Mouse (Mus musculus) liver, postnatal 0 days (tissue): ENCODE measurements around the gene Ccdc73. TPM values are rescaled to one million over a fixed set of nuclear protein-coding genes. Genes with fewer than 3 reads are reported as not detected.

ENCODE experiments used
- ATAC-seq: fragments of 200-750 bp; cut with Nextera tagmentation; 2 replicates; pipeline ENCODE4 v1.8.0; 2017; ENCODE audit warnings: mild to moderate bottlenecking, moderate library complexity
- DNase-seq: peaks from one replicate; pipeline ENCODE4 v3.0.0-alpha.2; 2016
- H3K27ac ChIP-seq: fragments of 300-500 bp; sonication (generic); 2 replicates; pipeline ENCODE4 v1.5.1; 2014; ENCODE audit warnings: antibody characterized with exemption, moderate library complexity, mild to moderate bottlenecking, low read depth
- H3K27me3 ChIP-seq: fragments of 300-500 bp; sonication (generic); 2 replicates; pipeline ENCODE4 v1.6.1; 2014; ENCODE audit warnings: low read length, control low read depth, mixed read lengths; ENCODE audit not compliant: insufficient read depth
- H3K36me3 ChIP-seq: fragments of 300-500 bp; sonication (generic); replicated peaks from 2 replicates; pipeline ENCODE4 v1.6.1; 2014; ENCODE audit warnings: mild to moderate bottlenecking, control low read depth, low read length, moderate library complexity, mixed read lengths; ENCODE audit not compliant: insufficient read depth
- H3K4me1 ChIP-seq: fragments of 300-500 bp; sonication (generic); 2 replicates; pipeline ENCODE4 v1.6.1; 2014; ENCODE audit warnings: antibody characterized with exemption, mild to moderate bottlenecking, control low read depth; ENCODE audit not compliant: insufficient read depth
- H3K4me2 ChIP-seq: fragments of 300-500 bp; sonication (generic); 2 replicates; pipeline ENCODE4 v1.6.1; 2014; ENCODE audit warnings: low read depth, mild to moderate bottlenecking, low read length, moderate library complexity, mixed read lengths
- H3K4me3 ChIP-seq: fragments of 300-500 bp; sonication (generic); 2 replicates; pipeline ENCODE4 v1.5.1; 2014; ENCODE audit warnings: low read depth, low read length
- H3K9ac ChIP-seq: fragments of 300-500 bp; sonication (generic); replicated peaks from 2 replicates; pipeline ENCODE4 v1.6.1; 2014; ENCODE audit warnings: mild to moderate bottlenecking, moderate library complexity
- H3K9me3 ChIP-seq: fragments of 300-500 bp; sonication (generic); 2 replicates; pipeline ENCODE4 v1.6.1; 2016; ENCODE audit warnings: mild to moderate bottlenecking, control low read depth, low read length, mixed read lengths
- CTCF ChIP-seq: sonication (generic); IDR thresholded peaks from 2 replicates; pipeline ENCODE4 v1.5.1; 2016; ENCODE audit warnings: antibody characterized with exemption, low read depth
- EP300 ChIP-seq: IDR thresholded peaks from 2 replicates; pipeline ENCODE4 v1.6.1; 2016; ENCODE audit warnings: antibody characterized with exemption, low read depth, mild to moderate bottlenecking
- WGBS: fragments of 180-500 bp; shearing (Covaris S2); extraction: QIAGEN DNeasy Blood & Tissue Kit; methylation state at CpG from one replicate; pipeline ENCODE4 v1.1.7; 2014; ENCODE audit not compliant: insufficient replicate concordance; 5-methylcytosine and 5-hydroxymethylcytosine counted together
- polyA plus RNA-seq: library from polyadenylated mRNA; unstranded; fragments of >200 nt; fragmentation: Nextera tagmentation; extraction: Ambion mirVana; gene quantifications from 2 replicates; pipeline ENCODE4 v1.2.1, GENCODE M21; 2015

The Ccdc73 gene
- polyA plus RNA-seq, 1 experiment from 2014 or later, result 7.9 TPM

GRCm38 (mm10) chr2:105026950-105027695 is 159.5 kb downstream of the Ccdc73 start:
- DNase-seq, result no peak
- WGBS, result 76% methylated on average over 22 of the region's 22 CpGs
- ATAC-seq, result no peak

GRCm38 (mm10) chr2:105028806-105029205 is 161.2 kb downstream of the Ccdc73 start:
- ATAC-seq (no peak), DNase-seq (no peak)
- H3K4me3 ChIP-seq, result no peak overlapping the region
- no peaks in the 10 kb centered on the region; the same call in 1 of the 2 replicates for H3K4me1 ChIP-seq
- 50% methylated on average over 5 of the region's 5 CpGs for WGBS
- no peaks in the 10 kb centered on the region for H3K36me3 ChIP-seq
- no peaks in the 10 kb centered on the region for H3K27me3 ChIP-seq
- no peaks in the 10 kb centered on the region for H3K9me3 ChIP-seq
- H3K4me2 ChIP-seq, result no peak overlapping the region
- no peak for TF ChIP-seq CTCF
- no peak for TF ChIP-seq EP300
- H3K9ac ChIP-seq, result no peak overlapping the region
- no peak overlapping the region for H3K27ac ChIP-seq

More at GRCm38 (mm10) chr2:105026950-105027695, 159.5 kb downstream of the Ccdc73 start:
- no peaks in the 10 kb centered on the region; the same call in 1 of the 2 replicates for H3K4me1 ChIP-seq
- no peak overlapping the region for H3K9ac ChIP-seq
- H3K27ac ChIP-seq, result no peak overlapping the region
- H3K27me3 ChIP-seq, result no peaks in the 10 kb centered on the region
- H3K9me3 ChIP-seq, result no peaks in the 10 kb centered on the region
- no peak for TF ChIP-seq EP300
- no peak for TF ChIP-seq CTCF
- no peak overlapping the region for H3K4me3 ChIP-seq
- H3K4me2 ChIP-seq, result no peak overlapping the region
- H3K36me3 ChIP-seq, result no peaks in the 10 kb centered on the region

- ATAC-seq, result no peak
- no peaks in the 10 kb centered on the region for H3K9me3 ChIP-seq
- no peak overlapping the region for H3K9ac ChIP-seq
- H3K36me3 ChIP-seq, result no peaks in the 10 kb centered on the region
- WGBS, result 78% methylated on average over 5 of the region's 5 CpGs
- no peaks in the 10 kb centered on the region for H3K27me3 ChIP-seq
- H3K27ac ChIP-seq, result no peak overlapping the region
- H3K4me1 ChIP-seq, result no peaks in the 10 kb centered on the region
- H3K4me2 ChIP-seq, result no peak overlapping the region
- no peak overlapping the region for H3K4me3 ChIP-seq
- TF ChIP-seq CTCF (no peak), EP300 (no peak)
- no peak for DNase-seq
These were observed 162.9 kb downstream of the Ccdc73 start for GRCm38 (mm10) chr2:105030505-105030904.

DNA sequence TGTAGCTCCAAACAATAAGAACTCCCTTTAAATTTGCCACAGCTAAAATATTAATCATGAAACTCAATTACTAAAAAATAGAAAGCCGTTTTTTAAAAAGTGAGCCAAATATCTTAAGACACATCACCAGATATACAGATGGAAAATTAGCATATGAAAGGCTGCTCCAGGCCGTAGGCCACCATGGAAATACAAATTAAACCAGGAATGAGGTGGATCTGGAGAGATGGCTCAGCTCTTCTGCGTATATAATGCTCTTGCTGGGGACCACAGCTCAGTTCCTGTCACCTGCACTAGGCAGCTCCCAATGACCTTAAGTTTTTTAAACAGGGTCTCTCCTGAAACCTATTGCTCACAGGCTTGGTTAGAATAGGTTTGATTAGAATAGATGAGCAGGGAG is 166.5 kb downstream of the Ccdc73 start:
- 70% methylated on average over 3 of the region's 3 CpGs for WGBS
- H3K4me2 ChIP-seq, result no peak overlapping the region
- no peaks in the 10 kb centered on the region for H3K4me1 ChIP-seq
- DNase-seq (no peak), ATAC-seq (no peak)
- no peaks in the 10 kb centered on the region for H3K36me3 ChIP-seq
- TF ChIP-seq CTCF (no peak), EP300 (no peak)
- H3K4me3 ChIP-seq, result no peak overlapping the region
- H3K27ac ChIP-seq, result no peak overlapping the region
- H3K9me3 ChIP-seq, result no peaks in the 10 kb centered on the region
- H3K9ac ChIP-seq, result no peak overlapping the region
- no peaks in the 10 kb centered on the region for H3K27me3 ChIP-seq

DNA sequence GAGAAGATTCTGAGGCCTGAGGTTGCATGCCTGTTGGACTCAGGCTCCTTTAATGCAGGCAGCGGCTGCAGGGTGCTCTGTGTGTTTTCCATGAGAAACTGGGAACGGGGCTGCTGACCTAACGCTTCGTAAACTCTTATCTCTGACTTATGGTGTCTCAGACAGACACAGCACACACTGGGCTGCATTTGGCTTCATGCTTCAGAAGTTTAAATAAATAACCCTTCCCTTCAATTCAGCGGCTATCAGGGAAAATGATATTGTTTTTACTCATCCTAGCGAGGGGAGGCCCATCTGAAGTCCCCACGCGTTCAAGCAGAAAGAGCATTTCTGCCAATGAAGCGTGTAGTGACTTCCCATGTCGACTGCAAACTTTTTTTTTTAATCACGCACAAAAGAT is 168.4 kb downstream of the Ccdc73 start:
- ATAC-seq, result no peak
- no peaks in the 10 kb centered on the region for H3K4me1 ChIP-seq
- 73% methylated on average over 11 of the region's 11 CpGs for WGBS
- no peak overlapping the region for H3K27ac ChIP-seq
- no peaks in the 10 kb centered on the region for H3K36me3 ChIP-seq
- H3K9me3 ChIP-seq, result no peaks in the 10 kb centered on the region
- H3K4me2 ChIP-seq, result no peak overlapping the region
- no peak for DNase-seq
- no peaks in the 10 kb centered on the region for H3K27me3 ChIP-seq
- no peak for TF ChIP-seq EP300
- no peak for TF ChIP-seq CTCF
- no peak overlapping the region for H3K9ac ChIP-seq
- H3K4me3 ChIP-seq, result no peak overlapping the region

- Histone ChIP-seq H3K4me1 (no peaks in the 10 kb centered on the region), H3K27me3 (no peaks in the 10 kb centered on the region), H3K9me3 (no peaks in the 10 kb centered on the region), H3K4me3 (no peak overlapping the region), H3K9ac (no peak overlapping the region), H3K27ac (no peak overlapping the region), H3K4me2 (no peak overlapping the region), H3K36me3 (no peaks in the 10 kb centered on the region)
- ATAC-seq (no peak), DNase-seq (no peak)
- TF ChIP-seq EP300 (no peak), CTCF (no peak)
- WGBS, result 74% methylated on average over 11 of the region's 11 CpGs
These were observed 168.9 kb downstream of the Ccdc73 start for GRCm38 (mm10) chr2:105036401-105037070.
